Mouse (Mus musculus) MEL (cell line): ENCODE data around the gene Lmntd2. TPM values are rescaled to one million over a fixed set of nuclear protein-coding genes. Genes with fewer than 3 reads are reported as not detected.
A peak's percentile ranks its signal among the peaks of the same experiment; 100 is the strongest.

ENCODE experiments used
- DNase-seq: peaks from one replicate; pipeline ENCODE4 v3.0.0; 2011; ENCODE audit warnings: low read depth, low spot score
- H3K27ac ChIP-seq: 2 replicates; pipeline ENCODE4 v1.5.1; 2012; ENCODE audit warnings: low read depth, mild to moderate bottlenecking, control low read depth, low read length, moderate library complexity; ENCODE audit not compliant: control insufficient read depth
- H3K27me3 ChIP-seq, 2 experiments: fragments of 150-350 bp in 1 of 2; sonication (generic) in 1 of 2; 2 replicates each; pipeline ENCODE4 v1.6.1; 2012; ENCODE audit warnings: low read length in 2 of 2, mild to moderate bottlenecking in 2 of 2, improper control_type of control experiment in 1 of 2, moderate library complexity in 1 of 2; ENCODE audit not compliant: insufficient read depth in 2 of 2, control insufficient read depth in 1 of 2
- H3K36me3 ChIP-seq, 2 experiments: 2 replicates each; pipeline ENCODE4 v1.6.1; 2012 to 2014; ENCODE audit warnings: low read length in 2 of 2, improper control_type of control experiment in 1 of 2, inconsistent platforms in 1 of 2, mild to moderate bottlenecking in 1 of 2; ENCODE audit not compliant: insufficient read depth in 2 of 2, control insufficient read depth in 1 of 2
- H3K4me1 ChIP-seq, 2 experiments: fragments of 150-350 bp in 1 of 2; sonication (generic) in 1 of 2; 2 replicates each; pipeline ENCODE4 v1.6.1; 2012; ENCODE audit warnings: low read length in 2 of 2, improper control_type of control experiment in 1 of 2, mild to moderate bottlenecking in 1 of 2; ENCODE audit not compliant: insufficient read depth in 2 of 2, control insufficient read depth in 1 of 2
- H3K4me3 ChIP-seq, 2 experiments: fragments of 150-350 bp in 1 of 2; sonication (generic) in 1 of 2; 2 replicates each; pipeline ENCODE4 v1.5.1; 2012; ENCODE audit warnings: low read depth in 2 of 2, low read length in 2 of 2, mild to moderate bottlenecking in 2 of 2, moderate library complexity in 2 of 2, control low read depth in 1 of 2, improper control_type of control experiment in 1 of 2; ENCODE audit not compliant: control insufficient read depth in 1 of 2, insufficient read depth in 1 of 2
- H3K79me2 ChIP-seq: 2 replicates; pipeline ENCODE4 v1.6.1; 2012; ENCODE audit warnings: mild to moderate bottlenecking, low read length, moderate library complexity; ENCODE audit not compliant: control insufficient read depth, poor library complexity, insufficient read depth
- H3K9ac ChIP-seq: 2 replicates; pipeline ENCODE4 v1.6.1; 2012; ENCODE audit warnings: low read depth, mild to moderate bottlenecking, control low read depth, low read length, moderate library complexity; ENCODE audit not compliant: control insufficient read depth, poor library complexity, severe bottlenecking
- H3K9me3 ChIP-seq: fragments of 150-350 bp; sonication (generic); replicated peaks from 2 replicates; pipeline ENCODE4 v1.6.1; 2012; ENCODE audit warnings: mild to moderate bottlenecking, low read length, improper control_type of control experiment, moderate library complexity; ENCODE audit not compliant: insufficient read depth
- CHD1 ChIP-seq: IDR thresholded peaks from 2 replicates; pipeline ENCODE4 v1.6.1; 2012; ENCODE audit warnings: low read depth, mild to moderate bottlenecking, inconsistent platforms, low read length, improper control_type of control experiment
- CHD2 ChIP-seq: IDR thresholded peaks from 2 replicates; pipeline ENCODE4 v1.6.1; 2011; ENCODE audit warnings: low read length, improper control_type of control experiment
- CTCF ChIP-seq, 3 experiments: IDR thresholded peaks in 2 of 3; conservative IDR thresholded peaks in 1 of 3; 2 replicates each; pipeline ENCODE4 v1.5.1; 2011 to 2012; ENCODE audit warnings: low read length in 3 of 3, low read depth in 2 of 3, mild to moderate bottlenecking in 2 of 3, improper control_type of control experiment in 1 of 3, inconsistent platforms in 1 of 3, mixed read lengths in 1 of 3, moderate library complexity in 1 of 3; ENCODE audit not compliant: control insufficient read depth in 1 of 3, insufficient read depth in 1 of 3, poor library complexity in 1 of 3, severe bottlenecking in 1 of 3
- EP300 ChIP-seq, 2 experiments: IDR thresholded peaks; 2 replicates each; pipeline ENCODE4 v1.6.1; 2011; ENCODE audit warnings: improper control_type of control experiment in 2 of 2, low read length in 2 of 2, low read depth in 1 of 2, mild to moderate bottlenecking in 1 of 2
- GABPA ChIP-seq: IDR thresholded peaks from 2 replicates; pipeline ENCODE4 v1.6.1; 2012; ENCODE audit warnings: low read depth, mild to moderate bottlenecking, inconsistent platforms, low read length, improper control_type of control experiment, moderate library complexity
- GATA1 ChIP-seq: IDR thresholded peaks from 2 replicates; pipeline ENCODE4 v1.6.1; 2011; ENCODE audit warnings: low read depth, low read length, improper control_type of control experiment
- HCFC1 ChIP-seq: IDR thresholded peaks from 2 replicates; pipeline ENCODE4 v1.6.1; 2012; ENCODE audit warnings: low read depth, mild to moderate bottlenecking, inconsistent platforms, low read length, improper control_type of control experiment, moderate library complexity
- JUND ChIP-seq: IDR thresholded peaks from 2 replicates; pipeline ENCODE4 v1.6.1; 2011; ENCODE audit warnings: low read depth, mild to moderate bottlenecking, improper control_type of control experiment, low read length
- KAT2A ChIP-seq: conservative IDR thresholded peaks from 2 replicates; pipeline ENCODE4 v1.6.1; 2012; ENCODE audit warnings: low read depth, low read length, improper control_type of control experiment, inconsistent platforms
- MAFK ChIP-seq: IDR thresholded peaks from 2 replicates; pipeline ENCODE4 v1.6.1; 2011; ENCODE audit warnings: low read depth, mild to moderate bottlenecking, low read length, improper control_type of control experiment, borderline replicate concordance
- MAX ChIP-seq: IDR thresholded peaks from 2 replicates; pipeline ENCODE4 v1.6.1; 2011; ENCODE audit warnings: low read length, improper control_type of control experiment
- MAZ ChIP-seq: IDR thresholded peaks from 2 replicates; pipeline ENCODE4 v1.6.1; 2012; ENCODE audit warnings: low read depth, mild to moderate bottlenecking, inconsistent platforms, low read length, improper control_type of control experiment
- MEF2A ChIP-seq: IDR thresholded peaks from 2 replicates; pipeline ENCODE4 v1.6.1; 2014; ENCODE audit warnings: low read depth, mild to moderate bottlenecking, inconsistent platforms, low read length, improper control_type of control experiment; ENCODE audit not compliant: poor library complexity, insufficient replicate concordance, severe bottlenecking; ENCODE audit errors: extremely low read depth
- MXI1 ChIP-seq: IDR thresholded peaks from 2 replicates; pipeline ENCODE4 v1.6.1; 2011; ENCODE audit warnings: mild to moderate bottlenecking, low read depth, low read length, improper control_type of control experiment
- MYB ChIP-seq: IDR thresholded peaks from 2 replicates; pipeline ENCODE4 v1.6.1; 2011; ENCODE audit warnings: mild to moderate bottlenecking, low read depth, low read length, improper control_type of control experiment
- MYC ChIP-seq: IDR thresholded peaks from 2 replicates; pipeline ENCODE4 v1.6.1; 2011; ENCODE audit warnings: low read depth, mild to moderate bottlenecking, low read length, improper control_type of control experiment, moderate library complexity
- NRF1 ChIP-seq: IDR thresholded peaks from 2 replicates; pipeline ENCODE4 v1.6.1; 2014; ENCODE audit warnings: low read depth, mild to moderate bottlenecking, inconsistent platforms, low read length, improper control_type of control experiment, moderate library complexity; ENCODE audit not compliant: poor library complexity, insufficient read depth, severe bottlenecking
- POLR2AphosphoS5 ChIP-seq: IDR thresholded peaks from 2 replicates; pipeline ENCODE4 v1.6.1; 2012; ENCODE audit warnings: low read depth, borderline replicate concordance, mild to moderate bottlenecking, inconsistent platforms, low read length, moderate library complexity, mixed read lengths
- RAD21 ChIP-seq: IDR thresholded peaks from 2 replicates; pipeline ENCODE4 v1.6.1; 2011; ENCODE audit warnings: mild to moderate bottlenecking, low read depth, low read length, improper control_type of control experiment
- RCOR1 ChIP-seq: IDR thresholded peaks from 2 replicates; pipeline ENCODE4 v1.6.1; 2012; ENCODE audit warnings: low read depth, mild to moderate bottlenecking, inconsistent platforms, low read length, improper control_type of control experiment
- SIN3A ChIP-seq: IDR thresholded peaks from 2 replicates; pipeline ENCODE4 v1.6.1; 2012; ENCODE audit warnings: low read length, improper control_type of control experiment, inconsistent platforms
- SMC3 ChIP-seq: IDR thresholded peaks from 2 replicates; pipeline ENCODE4 v1.6.1; 2011; ENCODE audit warnings: low read depth, low read length, improper control_type of control experiment
- TCF12 ChIP-seq: IDR thresholded peaks from 2 replicates; pipeline ENCODE4 v1.6.1; 2014; ENCODE audit warnings: low read depth, mild to moderate bottlenecking, inconsistent platforms, low read length, improper control_type of control experiment, moderate library complexity
- USF1 ChIP-seq: IDR thresholded peaks from 2 replicates; pipeline ENCODE4 v1.6.1; 2014; ENCODE audit warnings: low read depth, mild to moderate bottlenecking, inconsistent platforms, low read length, improper control_type of control experiment, moderate library complexity
- USF2 ChIP-seq, 2 experiments: IDR thresholded peaks; 2 replicates each; pipeline ENCODE4 v1.6.1; 2011 to 2012; ENCODE audit warnings: improper control_type of control experiment in 2 of 2, low read length in 2 of 2, borderline replicate concordance in 1 of 2, inconsistent platforms in 1 of 2, low read depth in 1 of 2, mild to moderate bottlenecking in 1 of 2; ENCODE audit not compliant: insufficient read depth in 1 of 2
- ZC3H11A ChIP-seq: IDR thresholded peaks from 2 replicates; pipeline ENCODE4 v1.6.1; 2012; ENCODE audit warnings: low read depth, mild to moderate bottlenecking, inconsistent platforms, low read length, improper control_type of control experiment
- ZKSCAN1 ChIP-seq: IDR thresholded peaks from 2 replicates; pipeline ENCODE4 v1.6.1; 2012; ENCODE audit warnings: low read depth, mild to moderate bottlenecking, inconsistent platforms, low read length, improper control_type of control experiment, moderate library complexity
- ZNF384 ChIP-seq: IDR thresholded peaks from 2 replicates; pipeline ENCODE4 v1.6.1; 2012; ENCODE audit warnings: low read depth, mild to moderate bottlenecking, inconsistent platforms, low read length, improper control_type of control experiment
- polyA plus RNA-seq, 2 experiments: library from polyadenylated mRNA; stranded (reverse) in 1 of 2; unstranded in 1 of 2; fragments of >175 nt in 1 of 2; fragments of >200 nt in 1 of 2; gene quantifications; 2 replicates each; pipeline versions ENCODE4 v1.2.1 to v1.2.4; 2012; ENCODE audit warnings: low replicate concordance in 2 of 2, low read depth in 1 of 2; ENCODE audit not compliant: insufficient read length in 2 of 2, insufficient read depth in 1 of 2, missing spikeins in 1 of 2
- total RNA-seq: library from RNA; depleted of rRNA; stranded (reverse); fragments of 300-350 nt; gene quantifications from 2 replicates; pipeline ENCODE4 v1.2.3, GENCODE M21; 2012

Gene Lmntd2
- total and polyA plus RNA-seq, 3 experiments, result 0.43 TPM; not detected in 2

DNA sequence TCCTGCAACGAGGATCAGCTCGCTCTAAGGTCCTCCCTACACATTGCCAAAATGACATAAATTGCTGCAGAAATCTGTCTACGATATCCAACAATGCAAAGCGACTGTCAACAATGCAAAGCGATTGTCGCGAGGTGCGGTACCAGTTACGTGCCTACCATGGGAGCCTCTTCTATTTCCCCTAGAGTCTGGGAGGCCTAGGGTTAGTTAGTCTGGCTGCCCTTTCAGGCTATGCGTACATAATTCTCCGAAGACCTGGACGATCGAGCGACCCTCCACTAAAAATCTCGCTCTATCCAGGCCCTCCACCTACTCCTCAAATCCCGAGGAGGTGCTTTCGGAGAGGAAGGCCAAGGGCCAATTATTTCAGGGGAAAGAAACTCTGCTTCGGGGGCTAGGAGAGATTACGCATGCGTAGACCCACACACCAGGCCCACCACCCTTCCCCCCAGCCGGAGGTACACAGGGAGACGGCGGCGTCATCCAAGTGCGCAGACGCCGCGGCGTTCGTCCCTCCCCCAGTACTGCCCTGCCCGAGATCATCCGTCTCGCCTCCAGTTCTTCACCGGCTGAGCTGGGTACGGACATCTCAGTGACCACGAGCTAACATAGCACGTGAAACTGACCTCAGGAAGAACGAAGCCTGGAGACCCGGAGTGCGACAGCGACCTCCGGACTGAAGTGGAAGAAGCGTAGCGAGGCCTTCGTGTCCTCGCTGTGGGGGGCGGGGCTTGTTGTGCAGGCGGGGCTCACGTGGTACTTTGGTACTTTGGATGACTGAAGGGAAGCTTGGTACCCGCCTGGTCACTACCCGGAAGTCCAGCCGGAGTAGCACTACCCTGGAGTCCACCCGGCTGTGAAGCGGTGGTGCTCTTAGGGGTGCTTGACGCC is 41.5 kb downstream of the Lmntd2 start, which contains the start of gene Rnh1 (continued):
- peak; percentile 88 for TF ChIP-seq HCFC1
- TF ChIP-seq SIN3A, result peak; percentile 91
- TF ChIP-seq MAX, result peak; percentile 90
- TF ChIP-seq NRF1, result peak; percentile 79
- no peak for TF ChIP-seq MYB
- peak; percentile 74 for TF ChIP-seq MYC
- no peak for TF ChIP-seq SMC3
- TF ChIP-seq MEF2A, result no peak
- no peak; the same call in 1 of the 2 replicates for TF ChIP-seq POLR2AphosphoS5
- TF ChIP-seq MAFK, result no peak
- TF ChIP-seq KAT2A, result peak; percentile 55; the same call in 1 of the 2 replicates
- peak; percentile 60 for TF ChIP-seq CHD2
- no peak for TF ChIP-seq CTCF (IDR thresholded peaks at IDR 0.05 in 2 of 3, conservative IDR thresholded peaks at IDR 0.05 in 1 of 3; ENCODE audit: control insufficient read depth in 1 of 3, insufficient read depth in 1 of 3, low read depth in 2 of 3, low read length in 3 of 3, poor library complexity in 1 of 3, severe bottlenecking in 1 of 3)
- no peak for TF ChIP-seq RCOR1
- peak; percentile 92 for TF ChIP-seq USF1
- no peak for TF ChIP-seq ZKSCAN1

DNA sequence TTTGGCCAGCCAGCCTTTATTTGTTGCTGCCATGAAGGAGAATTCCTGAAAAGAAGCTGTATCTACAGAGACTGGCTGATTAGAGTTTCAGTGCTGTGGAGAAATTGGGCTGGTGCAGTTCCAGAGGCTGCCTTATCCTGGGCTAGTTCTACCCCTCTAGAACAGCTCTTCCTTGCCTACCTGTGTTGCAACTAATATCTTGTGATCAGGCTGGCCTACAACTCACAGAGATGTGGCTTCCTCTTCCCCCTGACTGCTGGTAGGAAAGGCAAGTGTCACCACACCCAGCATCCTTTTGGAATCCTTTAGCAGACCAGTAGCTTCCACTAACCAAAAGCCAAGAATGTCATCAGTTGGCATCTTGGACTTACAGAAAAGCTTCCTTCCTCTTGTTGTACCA is 44.0 kb downstream of the Lmntd2 start:
- TF ChIP-seq USF1 (no peak), MXI1 (no peak), MAZ (no peak), MYB (no peak), ZC3H11A (no peak), JUND (no peak), GABPA (no peak), GATA1 (no peak), MAX (no peak), ZNF384 (no peak), RCOR1 (no peak), RAD21 (no peak), POLR2AphosphoS5 (no peak), EP300 (IDR thresholded peaks at IDR 0.05; ENCODE audit: low read depth in 1 of 2, low read length in 2 of 2) (no peak), CHD1 (no peak), MYC (no peak), MAFK (no peak), TCF12 (no peak), HCFC1 (no peak), USF2 (IDR thresholded peaks at IDR 0.05; ENCODE audit: borderline replicate concordance in 1 of 2, insufficient read depth in 1 of 2, low read depth in 1 of 2, low read length in 2 of 2) (no peak)
- TF ChIP-seq, all 39 proteins: peak for 0
- H3K4me1 ChIP-seq, result peaks cover 10 to 24% of the 10 kb centered on the region in 2 experiments
- no peak overlapping the region for H3K4me3 ChIP-seq
- H3K27ac ChIP-seq, result no peak overlapping the region
- no peaks in the 10 kb centered on the region for H3K27me3 ChIP-seq
- DNase-seq, result no peak
- H3K9ac ChIP-seq, result no peak overlapping the region
- H3K79me2 ChIP-seq, result peaks cover 10% of the 10 kb centered on the region
- H3K36me3 ChIP-seq, result peaks cover 0 to 20% of the 10 kb centered on the region in 2 experiments; a peak in 2 of 4 replicates
- H3K9me3 ChIP-seq, result no peaks in the 10 kb centered on the region
